ENCODE assay signal across 9 mouse cellular contexts in genomic region chr2:19004801-19005200, GRCm38 (mm10). TPM values are rescaled to one million over a fixed set of nuclear protein-coding genes. Genes with fewer than 3 reads are reported as not detected.
DNase-seq lines count a peak whose midpoint lies in the region; ATAC-seq lines count a peak whose summit lies in the region.
"Had no signal": no experiment of that assay in that cellular context is flagged by ENCODE, and none has a peak within 500 bp of the region (broad histone marks: within the 10 kb centered on the region; RNA-seq: fewer than 3 reads in every experiment).

No protein-coding gene starts in this region.

- no peak overlapping the region for H3K9ac ChIP-seq in liver, embryonic 15.5 days
- no peak overlapping the region for H3K9ac ChIP-seq in hindbrain, embryonic 14.5 days
- H3K9ac ChIP-seq: embryonic facial prominence, embryonic 13.5 days had no signal

- WGBS in liver, embryonic 15.5 days (ENCODE audit: insufficient replicate concordance) = 18% methylated on average over 10 of the region's 10 CpGs
- WGBS in hindbrain, embryonic 14.5 days = 86% methylated on average over 10 of the region's 10 CpGs

- H3K27me3 ChIP-seq in liver, embryonic 15.5 days = no peaks in the 10 kb centered on the region; the same call in 1 of the 2 replicates
- no peaks in the 10 kb centered on the region for H3K27me3 ChIP-seq in hindbrain, embryonic 14.5 days (ENCODE audit: control insufficient read depth, insufficient read depth, low read length)
- H3K27me3 ChIP-seq: embryonic facial prominence, embryonic 13.5 days had no signal

- ATAC-seq in liver, embryonic 15.5 days (ENCODE audit: insufficient read depth) = peak; percentile 52
- no peak for ATAC-seq in hindbrain, embryonic 14.5 days (ENCODE audit: low FRiP score)

- peaks cover 26% of the 10 kb centered on the region for H3K4me1 ChIP-seq in liver, embryonic 15.5 days (replicated peaks)
- H3K4me1 ChIP-seq in hindbrain, embryonic 14.5 days (replicated peaks; ENCODE audit: control insufficient read depth, insufficient read depth, low read length) = no peaks in the 10 kb centered on the region
- H3K4me1 ChIP-seq: embryonic facial prominence, embryonic 13.5 days had no signal

- H3K27ac ChIP-seq in liver, embryonic 15.5 days (replicated peaks) = peak overlapping the region; percentile 2; the same call in 1 of the 2 replicates
- H3K27ac ChIP-seq in hindbrain, embryonic 14.5 days = no peak overlapping the region
- H3K27ac ChIP-seq: embryonic facial prominence, embryonic 13.5 days had no signal

- H3K4me3 ChIP-seq in liver, embryonic 15.5 days (replicated peaks) = no peak overlapping the region
- no peak overlapping the region for H3K4me3 ChIP-seq in hindbrain, embryonic 14.5 days (replicated peaks; ENCODE audit: low read length)
- H3K4me3 ChIP-seq: embryonic facial prominence, embryonic 13.5 days had no signal

- H3K9me3 ChIP-seq in liver, embryonic 15.5 days (replicated peaks) = no peaks in the 10 kb centered on the region
- no peaks in the 10 kb centered on the region for H3K9me3 ChIP-seq in hindbrain, embryonic 14.5 days (ENCODE audit: control insufficient read depth, low read length)
- H3K9me3 ChIP-seq: embryonic facial prominence, embryonic 13.5 days had no signal

- DNase-seq in layer of hippocampus, postnatal 36 days = peak; percentile 9 to 24
- no peak for DNase-seq in layer of hippocampus, adult 8-10 months (ENCODE audit: low spot score in 2 of 2)
- DNase-seq in gastrocnemius, postnatal 25 days = peak; percentile 28
- peak; percentile 85 to 86 for DNase-seq in spleen, postnatal 36 days (ENCODE audit: low spot score in 2 of 2)
- no peak for DNase-seq in cerebellum, postnatal 36 days
- no peak for DNase-seq in embryo, embryonic 9.5 days (ENCODE audit: extremely low spot score)
- DNase-seq in hindbrain, embryonic 14.5 days (ENCODE audit: low spot score) = no peak

- no peak overlapping the region for H3K4me2 ChIP-seq in liver, embryonic 15.5 days
- H3K4me2 ChIP-seq in hindbrain, embryonic 14.5 days (replicated peaks) = no peak overlapping the region
- H3K4me2 ChIP-seq: embryonic facial prominence, embryonic 13.5 days had no signal

- no peaks in the 10 kb centered on the region for H3K36me3 ChIP-seq in liver, embryonic 15.5 days (replicated peaks)
- H3K36me3 ChIP-seq in hindbrain, embryonic 14.5 days (replicated peaks; ENCODE audit: control insufficient read depth, insufficient read depth) = no peaks in the 10 kb centered on the region
- H3K36me3 ChIP-seq: embryonic facial prominence, embryonic 13.5 days had no signal

RNA-seq across cellular contexts. Expression of gene 4930426L09Rik, which starts 6.7 kb away (rescaled TPM):
- total RNA-seq in layer of hippocampus, postnatal 36 days (2021) = 1 to 10 TPM in 1 of 2 experiments, under 1 TPM in 1; 0.77 to 1.2 TPM
- 1 to 10 TPM in 2 of 4 experiments, under 1 TPM in 2; 0.53 to 1.2 (median 0.96) TPM for total RNA-seq in layer of hippocampus, adult 8-10 months (2022)
- total RNA-seq in gastrocnemius, postnatal 25 days (2021) = under 1 TPM in 1 of 2 experiments, not detected in 1; 0.18 TPM
- 0.15 and 0.17 TPM in 2 replicates for polyA plus RNA-seq in liver, embryonic 15.5 days (2015; fragmentation: Nextera tagmentation; extraction: Ambion mirVana)
- 0.60 and 0.74 TPM in 2 replicates for polyA plus RNA-seq in hindbrain, embryonic 14.5 days (2014; fragmentation: Nextera tagmentation; extraction: Ambion mirVana)

RNA-seq across cellular contexts. Expression of gene Pip4k2a, which starts 6.9 kb away (rescaled TPM):
- 10 to 100 TPM; 57.2 to 57.6 TPM for total RNA-seq in layer of hippocampus, postnatal 36 days (2021)
- total RNA-seq in layer of hippocampus, adult 8-10 months (2022) = 10 to 100 TPM; 60.6 to 67.9 (median 63.7) TPM
- 1 to 10 TPM; 4.0 TPM for total RNA-seq in gastrocnemius, postnatal 25 days (2021)
- 16.9 and 17.8 TPM in 2 replicates for polyA plus RNA-seq in liver, embryonic 15.5 days (2015; fragmentation: Nextera tagmentation; extraction: Ambion mirVana)
- polyA plus RNA-seq in hindbrain, embryonic 14.5 days (2014; fragmentation: Nextera tagmentation; extraction: Ambion mirVana) = 14.2 and 15.7 TPM in 2 replicates

Comparison
In these comparisons a context has a peak if more than half of its experiments do, and no peak if none do; other contexts are left out.
1. DNase-seq: peak in layer of hippocampus, postnatal 36 days (2 of 2), gastrocnemius, postnatal 25 days (single experiment) and spleen, postnatal 36 days (2 of 2); none in layer of hippocampus, adult 8-10 months (0 of 2), cerebellum, postnatal 36 days (0 of 2), embryo, embryonic 9.5 days (single experiment) and hindbrain, embryonic 14.5 days (single experiment).
2. RNA of gene Pip4k2a, which starts 6.9 kb away (total RNA-seq): 60.6 to 67.9 TPM in layer of hippocampus, adult 8-10 months and 57.2 to 57.6 TPM in layer of hippocampus, postnatal 36 days; 4.0 TPM in gastrocnemius, postnatal 25 days; every median in the first group is over 10 times any median in the second.